Mouse (Mus musculus) Patski (cell line): ENCODE data around the gene Ebf3. TPM values are rescaled to one million over a fixed set of nuclear protein-coding genes. Genes with fewer than 3 reads are reported as not detected.

Source experiments
- ATAC-seq: fragments of 100-300 bp; one replicate; pipeline ENCODE4 v1.8.0; 2021
- CTCF ChIA-PET: fragments of 350-600 bp; sonication (Branson Sonifier 250); formaldehyde crosslinking; loops from one replicate; lab custom pipeline; 2022; ENCODE audit warnings: inconsistent platforms; lab: Charles Lee
- POLR2A ChIA-PET: fragments of 350-600 bp; sonication (Branson Sonifier 250); formaldehyde crosslinking; loops from one replicate; lab custom pipeline; 2022; ENCODE audit warnings: antibody characterized with exemption, inconsistent platforms; lab: Charles Lee
- DNase-seq: peaks from one replicate; pipeline ENCODE4 v3.0.0-alpha.2; 2011; ENCODE audit warnings: low read depth, low spot score
- H3K27me3 ChIP-seq: fragments of 371-371 bp; one replicate; pipeline ENCODE4 v1.5.1; 2021
- CTCF ChIP-seq: fragments of 100-300 bp; IDR thresholded peaks from one replicate; pipeline ENCODE4 v1.5.1; 2021
- in situ Hi-C: fragments of 300-500 bp; cut with MboI; formaldehyde crosslinking; loops from 3 replicates; pipeline ENCODE4 v1.11.1; 2018; ENCODE audit warnings: low pct_unique_long_range_greater_than_20kb, mixed read lengths
- polyA plus RNA-seq: library from polyadenylated mRNA; unstranded; gene quantifications from one replicate; pipeline ENCODE4 v1.2.3, GENCODE M21; 2021

The Ebf3 gene
- polyA plus RNA-seq, 1 experiment from 2014 or later = 0.86 TPM

DNA sequence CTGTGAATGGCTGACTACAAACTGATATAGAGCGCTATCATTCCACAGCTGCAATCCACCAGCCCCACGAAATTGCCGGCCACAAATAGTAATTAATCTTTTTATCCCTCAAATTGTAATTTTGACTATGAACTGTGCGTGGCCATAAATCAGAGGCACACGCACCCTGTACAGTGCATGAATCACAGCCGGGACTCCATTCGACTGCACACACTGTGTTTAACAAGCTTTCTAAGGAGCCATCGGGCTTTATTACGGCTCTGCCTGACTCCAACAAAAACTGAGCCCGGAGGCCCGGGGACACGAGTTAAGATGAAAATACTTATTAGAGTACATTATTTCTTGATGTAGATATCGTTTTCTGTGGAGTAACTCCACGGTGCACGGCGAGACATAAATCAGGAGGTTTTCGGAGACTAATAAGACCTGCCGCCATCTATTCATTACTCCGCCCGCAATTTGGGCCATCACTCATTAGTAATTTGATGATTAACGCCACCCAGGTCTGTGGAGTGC, 107.4 kb downstream of the Ebf3 start:
- TF ChIP-seq CTCF = no peak
- ChIA-PET CTCF (no interaction called here), POLR2A (no interaction called here)
- DNase-seq (no peak), ATAC-seq (no peak)
- no peaks in the 10 kb centered on the region for H3K27me3 ChIP-seq
- in situ Hi-C loops = no loop called here

DNA sequence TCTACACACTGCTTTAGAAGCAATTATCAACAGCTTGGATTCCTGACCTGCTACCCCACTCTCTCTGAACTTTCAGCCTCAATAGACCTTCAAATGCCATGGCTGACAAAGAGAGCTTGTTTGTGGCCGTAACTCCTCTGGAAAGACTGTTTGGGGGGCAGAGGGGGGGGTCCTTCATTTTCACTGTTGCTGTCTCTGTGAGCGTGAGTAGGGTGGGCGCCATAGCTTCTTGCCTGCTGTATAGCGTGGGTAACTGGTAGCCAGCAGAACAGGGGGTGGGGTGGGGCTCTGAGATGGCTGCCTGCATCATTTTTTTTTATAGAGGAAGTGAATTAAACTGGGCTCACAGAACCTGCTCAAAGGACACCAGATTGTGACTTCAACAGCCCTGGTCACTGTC, 114.7 kb downstream of the Ebf3 start:
- in situ Hi-C loops = no loop called here
- POLR2A ChIA-PET = interaction anchor here (0.6 to 0.7 kb wide), 2 partner anchors 30 to 97 kb away, joined by 3 to 5 read pairs; no protein-coding TSS in a partner anchor
- no peaks in the 10 kb centered on the region for H3K27me3 ChIP-seq
- no peak for TF ChIP-seq CTCF
- ATAC-seq = no peak
- DNase-seq = no peak
- CTCF ChIA-PET = no interaction called here

DNA sequence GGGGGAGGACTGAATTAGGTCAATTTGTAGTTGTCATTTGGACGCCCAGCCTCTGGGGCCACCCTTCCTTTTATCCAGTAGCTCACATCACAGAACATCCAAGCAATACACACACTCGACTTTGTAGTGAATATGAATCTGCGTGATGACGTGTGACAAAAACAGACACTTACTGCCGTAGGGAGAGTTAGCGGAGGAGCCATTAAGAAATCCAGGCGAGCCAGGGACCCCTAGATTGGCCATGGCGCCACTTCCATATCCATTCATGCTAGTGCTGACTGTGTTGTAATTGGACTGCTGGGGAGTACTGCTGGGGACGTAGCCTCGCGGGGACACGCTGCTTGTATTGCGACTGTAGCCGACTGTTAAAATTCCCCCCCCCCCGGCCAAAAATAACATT, 115.3 kb downstream of the Ebf3 start:
- no peak for TF ChIP-seq CTCF
- DNase-seq (no peak), ATAC-seq (no peak)
- no peaks in the 10 kb centered on the region for H3K27me3 ChIP-seq
- ChIA-PET POLR2A (interaction anchor here (0.6 to 0.7 kb wide), 2 partner anchors 31 to 98 kb away, joined by 3 to 5 read pairs; no protein-coding TSS in a partner anchor), CTCF (no interaction called here)
- in situ Hi-C loops = no loop called here

DNA sequence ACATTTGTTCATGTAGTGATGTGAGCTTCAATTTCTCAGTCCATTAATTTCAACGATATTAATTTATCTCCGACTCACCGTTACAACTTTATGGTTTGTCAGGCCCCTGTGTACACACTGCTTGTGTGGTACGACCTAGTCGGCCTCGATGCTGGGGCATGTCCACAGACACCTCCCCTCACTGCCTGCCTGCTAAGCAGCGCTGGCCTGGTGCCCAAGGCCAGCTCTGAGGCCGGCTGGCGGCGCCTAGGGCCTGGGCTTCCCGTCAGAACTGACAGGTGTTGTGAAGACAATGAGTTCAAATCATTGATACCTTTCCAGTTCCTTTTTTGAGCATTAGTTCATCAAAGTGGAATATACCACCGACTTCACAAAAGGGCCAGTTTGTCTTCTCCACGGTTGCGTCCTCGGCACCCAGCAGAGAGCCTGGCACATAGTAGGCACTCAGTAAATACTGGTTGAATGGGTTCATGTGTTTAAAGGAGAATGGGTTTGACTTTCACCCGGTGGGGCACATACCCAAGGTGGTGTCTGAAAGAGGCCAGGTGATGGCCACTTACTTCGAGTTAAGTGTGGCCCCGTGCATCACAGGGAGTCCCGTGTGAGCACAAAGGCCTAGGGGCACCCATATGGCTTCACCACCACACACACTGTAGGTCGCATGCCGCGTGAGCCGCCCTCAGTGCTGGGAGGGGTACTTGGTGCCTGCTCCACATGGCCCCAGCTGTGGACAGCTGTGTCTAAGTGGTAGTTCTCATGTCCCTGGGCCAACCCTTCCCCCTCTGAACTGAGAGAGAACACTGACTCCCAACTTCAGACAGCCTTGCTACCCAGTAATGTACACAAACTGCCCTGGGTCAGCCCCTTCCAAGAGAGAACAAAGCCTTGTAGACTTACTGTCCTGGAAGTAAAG, 116.9 kb downstream of the Ebf3 start:
- ChIA-PET CTCF (no interaction called here), POLR2A (no interaction called here)
- DNase-seq (no peak), ATAC-seq (no peak)
- in situ Hi-C loops = no loop called here
- no peak for TF ChIP-seq CTCF
- H3K27me3 ChIP-seq = no peaks in the 10 kb centered on the region

DNA sequence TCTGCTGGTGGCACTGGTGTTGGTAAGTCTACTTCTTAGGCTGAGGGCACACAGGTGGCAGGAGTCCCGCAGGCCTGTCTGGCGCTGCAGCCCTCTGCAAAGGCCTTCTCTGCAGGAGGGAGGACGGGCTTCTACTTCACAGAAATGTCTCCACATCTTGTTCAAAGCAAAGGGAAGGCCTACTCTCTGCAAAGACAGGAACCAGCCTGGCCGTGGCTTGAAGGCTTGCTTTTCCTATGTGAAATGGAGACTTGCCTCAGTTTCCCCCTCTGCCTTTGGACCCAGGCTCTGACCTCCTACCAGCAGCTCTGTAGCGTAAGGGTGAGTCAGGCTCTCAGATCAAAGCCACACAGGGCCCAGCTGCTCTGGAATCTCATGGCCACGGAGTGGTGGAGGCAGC, 117.7 kb downstream of the Ebf3 start:
- ChIA-PET POLR2A (no interaction called here), CTCF (no interaction called here)
- in situ Hi-C loops = no loop called here
- TF ChIP-seq CTCF = no peak
- no peaks in the 10 kb centered on the region for H3K27me3 ChIP-seq
- DNase-seq = no peak
- ATAC-seq = no peak

DNA sequence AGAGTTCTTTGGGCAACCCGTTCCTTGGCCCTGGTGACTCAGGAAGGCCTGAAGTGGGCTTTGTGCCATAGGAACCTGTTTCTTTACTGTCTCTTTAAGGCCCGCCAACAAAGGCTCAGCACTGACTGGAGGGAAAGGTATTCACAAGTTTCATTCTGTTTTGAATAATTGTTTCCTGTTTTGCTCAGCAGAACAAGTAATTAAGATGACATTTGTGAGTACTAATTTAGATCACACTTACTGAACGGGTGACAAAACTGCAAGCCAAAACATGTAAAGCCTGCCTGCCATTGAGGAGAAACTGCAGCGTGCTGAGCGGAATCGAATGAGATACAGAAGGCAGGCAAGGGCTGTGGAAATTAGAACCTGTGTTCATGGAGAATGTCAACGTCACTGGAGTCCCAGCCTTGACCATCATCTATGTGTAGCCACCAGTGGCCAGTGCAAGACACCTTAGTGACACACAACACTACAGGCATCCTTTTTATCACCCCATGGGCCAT, 121.4 kb downstream of the Ebf3 start:
- ChIA-PET POLR2A (no interaction called here), CTCF (no interaction called here)
- no peak for ATAC-seq
- TF ChIP-seq CTCF = no peak
- in situ Hi-C loops = no loop called here
- DNase-seq = no peak
- no peaks in the 10 kb centered on the region for H3K27me3 ChIP-seq

DNA sequence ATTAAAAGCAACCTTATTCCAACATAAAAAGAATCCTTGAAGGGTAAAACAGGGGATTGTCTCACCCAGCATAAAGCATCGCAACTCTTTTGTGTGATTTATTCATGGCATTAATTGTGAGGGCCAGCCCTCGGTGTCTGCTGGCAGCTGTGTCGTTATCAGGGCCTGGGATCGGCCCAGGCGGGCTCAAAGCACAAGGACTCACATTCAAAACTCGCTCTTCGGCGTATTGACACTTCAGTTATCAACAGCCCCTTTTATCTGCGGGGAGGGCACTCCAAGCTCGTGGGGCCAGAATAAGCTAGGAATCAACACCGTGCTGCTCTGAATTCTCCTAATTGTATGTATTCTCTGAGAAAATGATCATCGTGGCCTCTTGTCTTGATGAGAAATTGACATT, 122.4 kb downstream of the Ebf3 start:
- POLR2A ChIA-PET = no interaction called here
- TF ChIP-seq CTCF = no peak
- DNase-seq = no peak
- CTCF ChIA-PET = no interaction called here
- ATAC-seq = no peak
- H3K27me3 ChIP-seq = no peaks in the 10 kb centered on the region
- in situ Hi-C loops = no loop called here

DNA sequence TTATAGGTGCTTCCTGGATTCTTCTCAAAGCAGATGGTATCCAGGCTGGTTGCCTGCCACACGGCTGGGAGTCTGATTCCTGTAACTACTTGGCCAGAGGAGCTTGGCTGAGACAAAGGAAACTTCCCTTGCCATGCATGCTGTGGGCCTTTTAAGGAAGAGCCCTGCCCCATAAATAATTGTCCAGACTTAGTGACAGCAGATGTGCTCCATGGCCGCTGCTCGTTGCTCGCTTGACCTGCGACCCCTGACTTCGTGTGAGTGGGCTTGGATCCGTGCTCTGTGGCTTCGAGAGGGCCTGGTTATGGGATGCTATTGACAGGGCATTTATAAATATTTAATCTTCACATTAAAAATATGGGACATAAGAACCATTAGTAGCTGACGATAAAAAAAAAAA, 142.0 kb downstream of the Ebf3 start:
- in situ Hi-C loops = no loop called here
- peaks cover 5% of the 10 kb centered on the region for H3K27me3 ChIP-seq
- no peak for ATAC-seq
- CTCF ChIA-PET = no interaction called here
- no peak for DNase-seq
- TF ChIP-seq CTCF = no peak
- POLR2A ChIA-PET = interaction anchor here (0.5 kb wide), 1 partner anchor 312 kb away, joined by 3 read pairs; no protein-coding TSS in a partner anchor

DNA sequence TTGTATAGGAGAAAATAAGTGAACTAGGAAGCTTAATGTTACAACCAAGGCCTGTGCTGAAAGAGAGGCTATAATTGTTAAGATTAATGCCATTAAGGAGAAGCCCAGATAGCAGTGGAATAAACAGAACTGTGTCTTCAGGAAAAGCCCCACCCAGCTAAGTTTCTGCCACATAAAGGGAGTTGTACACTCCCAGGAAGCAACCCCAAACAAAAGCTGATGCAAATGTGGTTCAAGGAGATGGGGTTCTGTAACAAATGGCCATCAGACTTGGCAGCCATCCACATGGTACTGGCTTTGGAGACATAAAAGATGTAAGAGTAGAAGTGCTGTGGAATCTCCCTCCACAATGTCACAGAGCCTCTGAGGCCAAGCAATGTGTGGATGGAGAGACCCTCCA, 155.2 kb downstream of the Ebf3 start:
- TF ChIP-seq CTCF = no peak
- DNase-seq (no peak), ATAC-seq (no peak)
- CTCF ChIA-PET = no interaction called here
- in situ Hi-C loops = no loop called here
- POLR2A ChIA-PET = no interaction called here
- no peaks in the 10 kb centered on the region for H3K27me3 ChIP-seq

DNA sequence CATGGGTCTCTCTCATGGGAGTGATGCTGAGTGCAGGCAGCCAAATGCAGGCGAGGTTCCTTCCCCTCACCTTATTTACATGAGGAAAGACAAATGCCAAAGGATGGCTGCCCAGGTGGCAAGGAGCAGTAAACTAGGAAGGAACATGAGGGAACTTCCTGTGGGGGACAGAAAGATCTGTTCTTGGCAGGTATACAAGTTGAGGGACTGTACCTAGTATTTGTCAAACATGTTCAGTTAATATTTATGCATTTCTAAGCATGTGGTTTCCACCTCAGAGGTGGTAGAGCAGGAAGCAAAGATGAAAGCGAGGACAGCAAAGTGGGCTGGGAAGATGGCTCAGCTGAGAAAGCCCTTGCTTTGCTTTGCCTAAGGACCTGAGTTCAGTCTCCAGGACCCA, 159.6 kb downstream of the Ebf3 start:
- CTCF ChIA-PET = no interaction called here

DNA sequence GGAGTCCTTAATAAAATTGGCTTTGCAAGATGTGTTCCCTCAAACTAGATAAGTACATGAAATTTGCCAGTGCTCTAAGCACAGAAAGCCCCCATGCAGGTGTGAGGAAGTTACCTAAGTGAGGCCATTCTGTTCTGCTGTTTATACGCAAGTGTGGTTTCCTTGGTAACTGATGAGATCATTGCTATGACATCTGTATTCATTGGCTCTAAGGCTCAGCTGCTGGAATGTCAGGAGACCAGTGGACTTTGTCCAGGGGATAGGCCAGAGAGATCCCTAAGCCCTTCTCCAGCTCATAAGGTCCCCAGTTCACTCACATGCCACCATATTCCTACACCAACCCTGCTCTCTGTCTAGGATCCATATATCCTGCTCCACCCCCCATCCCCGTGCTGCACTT, 162.4 kb downstream of the Ebf3 start:
- ATAC-seq (no peak), DNase-seq (no peak)
- no peaks in the 10 kb centered on the region for H3K27me3 ChIP-seq
- in situ Hi-C loops = no loop called here
- ChIA-PET POLR2A (no interaction called here), CTCF (no interaction called here)
- TF ChIP-seq CTCF = no peak

More for the DNA sequence above, 159.6 kb downstream of the Ebf3 start:
- TF ChIP-seq CTCF = no peak
- POLR2A ChIA-PET = no interaction called here
- no peaks in the 10 kb centered on the region for H3K27me3 ChIP-seq
- in situ Hi-C loops = no loop called here
- no peak for DNase-seq
- no peak for ATAC-seq
